Mouse (Mus musculus): Measurements from ENCODE around the gene Kcns1.

GRCm38 (mm10) chr2:164174649-164175395, 3.9 kb upstream of the Kcns1 start:
- TF ChIP-seq POLR2A (IDR thresholded peaks at IDR 0.05; ENCODE audit: low read depth, low read length) (no peak), CTCF (IDR thresholded peaks at IDR 0.05; ENCODE audit: extremely low read depth, insufficient read depth, insufficient read length, insufficient replicate concordance) (no peak)
